Mouse (Mus musculus) stomach, embryonic 14.5 days (tissue): Measurements from ENCODE around the gene Dppa4. TPM values are rescaled to one million over a fixed set of nuclear protein-coding genes. Genes with fewer than 3 reads are reported as not detected.

Experiments used
- ATAC-seq: fragments of 200-750 bp; cut with Nextera tagmentation; 2 replicates; pipeline ENCODE4 v1.8.0; 2017; ENCODE audit warnings: low read depth, moderate TSS enrichment; ENCODE audit not compliant: insufficient number of reproducible peaks, insufficient read depth, low FRiP score
- H3K27ac ChIP-seq: fragments of 300-500 bp; sonication (generic); 2 replicates; pipeline ENCODE4 v1.5.1; 2014; ENCODE audit warnings: mild to moderate bottlenecking, low read length, moderate library complexity, mixed read lengths
- H3K27me3 ChIP-seq: fragments of 300-500 bp; sonication (generic); 2 replicates; pipeline ENCODE4 v1.6.1; 2014; ENCODE audit warnings: low read length, control low read depth, mixed read lengths; ENCODE audit not compliant: control insufficient read depth, insufficient read depth
- H3K36me3 ChIP-seq: fragments of 300-500 bp; sonication (generic); 2 replicates; pipeline ENCODE4 v1.6.1; 2014; ENCODE audit warnings: mild to moderate bottlenecking, control low read depth, low read length, moderate library complexity, mixed read lengths; ENCODE audit not compliant: control insufficient read depth, insufficient read depth
- H3K4me1 ChIP-seq: fragments of 300-500 bp; sonication (generic); 2 replicates; pipeline ENCODE4 v1.6.1; 2014; ENCODE audit warnings: low read length, control low read depth, mixed read lengths; ENCODE audit not compliant: control insufficient read depth, insufficient read depth
- H3K4me2 ChIP-seq: fragments of 300-500 bp; sonication (generic); replicated peaks from 2 replicates; pipeline ENCODE4 v1.6.1; 2014; ENCODE audit warnings: low read depth, low read length, control low read depth
- H3K4me3 ChIP-seq: fragments of 300-500 bp; sonication (generic); 2 replicates; pipeline ENCODE4 v1.5.1; 2014; ENCODE audit warnings: low read depth, low read length, control low read depth
- H3K9ac ChIP-seq: fragments of 300-500 bp; sonication (generic); replicated peaks from 2 replicates; pipeline ENCODE4 v1.6.1; 2014; ENCODE audit warnings: low read depth, mild to moderate bottlenecking, control low read depth, low read length, moderate library complexity, mixed read lengths
- H3K9me3 ChIP-seq: fragments of 300-500 bp; sonication (generic); 2 replicates; pipeline ENCODE4 v1.6.1; 2016; ENCODE audit warnings: low read depth, low read length, control low read depth; ENCODE audit not compliant: control insufficient read depth
- WGBS: fragments of 180-500 bp; shearing (Covaris S2); extraction: QIAGEN DNeasy Blood & Tissue Kit; methylation state at CpG from one replicate; pipeline ENCODE4 v1.1.7; 2014; 5-methylcytosine and 5-hydroxymethylcytosine counted together
- polyA plus RNA-seq: library from polyadenylated mRNA; unstranded; fragments of >200 nt; fragmentation: Nextera tagmentation; extraction: Ambion mirVana; gene quantifications from 2 replicates; pipeline ENCODE4 v1.2.1, GENCODE M21; 2014

Gene Dppa4
- polyA plus RNA-seq, 1 experiment from 2014 or later = not detected

DNA sequence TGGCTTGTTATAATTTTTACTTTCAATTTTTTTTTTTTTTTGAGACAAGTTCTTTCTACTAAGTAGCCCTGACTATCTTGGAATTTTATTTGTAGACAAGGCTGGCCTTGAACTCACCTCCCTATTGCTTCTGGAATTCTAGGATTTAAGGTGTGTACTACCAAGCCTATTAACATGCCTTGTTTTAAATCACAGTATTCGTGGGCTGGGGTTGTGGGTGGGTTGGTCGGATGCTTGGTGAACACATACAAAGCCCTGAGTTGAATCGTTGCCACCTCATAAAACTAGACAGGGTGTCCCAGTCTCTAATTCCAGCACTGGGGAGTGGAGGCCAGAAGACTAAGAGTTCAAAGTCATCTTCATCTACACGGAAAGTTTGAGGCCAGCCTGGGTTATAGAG, 51.8 kb downstream of the Dppa4 start:
- H3K4me2 ChIP-seq = no peak overlapping the region
- H3K27me3 ChIP-seq = no peaks in the 10 kb centered on the region
- no peak overlapping the region for H3K27ac ChIP-seq
- no peaks in the 10 kb centered on the region for H3K36me3 ChIP-seq
- 86% methylated on average over 4 of the region's 4 CpGs for WGBS
- H3K4me3 ChIP-seq = no peak overlapping the region
- no peaks in the 10 kb centered on the region for H3K4me1 ChIP-seq
- no peaks in the 10 kb centered on the region for H3K9me3 ChIP-seq
- no peak overlapping the region for H3K9ac ChIP-seq
- no peak for ATAC-seq

Other genes with a start within 250 kb of the Dppa4 start
- not detected in 2 replicates for gene Dppa2, start 20.2 kb downstream of the Dppa4 start, polyA plus RNA-seq
- not detected in 2 replicates for gene Gm5485, start 128.7 kb downstream of the Dppa4 start, polyA plus RNA-seq
- gene Morc1, start 147.5 kb downstream of the Dppa4 start, polyA plus RNA-seq = 0.10 and 0.27 TPM in 2 replicates